Mouse (Mus musculus) spleen, embryonic (tissue): ENCODE results near the gene Dmp1.

Source experiments
- CTCF ChIA-PET: fragments of 350-600 bp; sonication (Branson Sonifier 250); formaldehyde crosslinking; loops from one replicate; lab custom pipeline; 2022; lab: Charles Lee

Dmp1 gene

GRCm38 (mm10) chr5:104261908-104262461 is 59.6 kb downstream of the Dmp1 start:
- CTCF ChIA-PET: no interaction called here

- CTCF ChIA-PET: no interaction called here
Measured at GRCm38 (mm10) chr5:104263014-104263776, 60.8 kb downstream of the Dmp1 start.
